Mouse (Mus musculus) lung, embryonic 16.5 days (tissue): Measurements from ENCODE around the gene Rbm6. TPM values are rescaled to one million over a fixed set of nuclear protein-coding genes. Genes with fewer than 3 reads are reported as not detected.

Source experiments
- ATAC-seq: fragments of 200-750 bp; cut with Nextera tagmentation; 2 replicates; pipeline ENCODE4 v1.8.0; 2017; ENCODE audit warnings: low read depth, mild to moderate bottlenecking, moderate library complexity
- H3K27ac ChIP-seq: fragments of 300-500 bp; sonication (generic); 2 replicates; pipeline ENCODE4 v1.5.1; 2014; ENCODE audit warnings: mild to moderate bottlenecking, control low read depth, low read length
- H3K27me3 ChIP-seq: fragments of 300-500 bp; sonication (generic); 2 replicates; pipeline ENCODE4 v1.6.1; 2014; ENCODE audit warnings: low read depth, low read length, mixed read lengths; ENCODE audit not compliant: control insufficient read depth, insufficient read depth
- H3K36me3 ChIP-seq: fragments of 300-500 bp; sonication (generic); 2 replicates; pipeline ENCODE4 v1.6.1; 2014; ENCODE audit warnings: low read length; ENCODE audit not compliant: control insufficient read depth, insufficient read depth
- H3K4me1 ChIP-seq: fragments of 300-500 bp; sonication (generic); replicated peaks from 2 replicates; pipeline ENCODE4 v1.6.1; 2014; ENCODE audit warnings: low read length, mixed read lengths; ENCODE audit not compliant: control insufficient read depth, insufficient read depth
- H3K4me2 ChIP-seq: fragments of 300-500 bp; sonication (generic); 2 replicates; pipeline ENCODE4 v1.6.1; 2014; ENCODE audit warnings: low read depth, low read length, control low read depth
- H3K4me3 ChIP-seq: fragments of 300-500 bp; sonication (generic); 2 replicates; pipeline ENCODE4 v1.5.1; 2014; ENCODE audit warnings: mild to moderate bottlenecking, low read length, control low read depth
- H3K9ac ChIP-seq: fragments of 300-500 bp; sonication (generic); 2 replicates; pipeline ENCODE4 v1.6.1; 2014; ENCODE audit warnings: low read length, control low read depth
- H3K9me3 ChIP-seq: fragments of 300-500 bp; sonication (generic); 2 replicates; pipeline ENCODE4 v1.6.1; 2016; ENCODE audit warnings: low read length; ENCODE audit not compliant: control insufficient read depth
- WGBS: fragments of 180-500 bp; shearing (Covaris S2); extraction: QIAGEN DNeasy Blood & Tissue Kit; methylation state at CpG from one replicate; pipeline ENCODE4 v1.1.7; 2014; 5-methylcytosine and 5-hydroxymethylcytosine counted together
- polyA plus RNA-seq: library from polyadenylated mRNA; unstranded; fragments of >200 nt; fragmentation: Nextera tagmentation; extraction: Ambion mirVana; gene quantifications from 2 replicates; pipeline ENCODE4 v1.2.1, GENCODE M21; 2015

Gene Rbm6
- polyA plus RNA-seq, 1 experiment from 2014 or later = 70.2 TPM

DNA sequence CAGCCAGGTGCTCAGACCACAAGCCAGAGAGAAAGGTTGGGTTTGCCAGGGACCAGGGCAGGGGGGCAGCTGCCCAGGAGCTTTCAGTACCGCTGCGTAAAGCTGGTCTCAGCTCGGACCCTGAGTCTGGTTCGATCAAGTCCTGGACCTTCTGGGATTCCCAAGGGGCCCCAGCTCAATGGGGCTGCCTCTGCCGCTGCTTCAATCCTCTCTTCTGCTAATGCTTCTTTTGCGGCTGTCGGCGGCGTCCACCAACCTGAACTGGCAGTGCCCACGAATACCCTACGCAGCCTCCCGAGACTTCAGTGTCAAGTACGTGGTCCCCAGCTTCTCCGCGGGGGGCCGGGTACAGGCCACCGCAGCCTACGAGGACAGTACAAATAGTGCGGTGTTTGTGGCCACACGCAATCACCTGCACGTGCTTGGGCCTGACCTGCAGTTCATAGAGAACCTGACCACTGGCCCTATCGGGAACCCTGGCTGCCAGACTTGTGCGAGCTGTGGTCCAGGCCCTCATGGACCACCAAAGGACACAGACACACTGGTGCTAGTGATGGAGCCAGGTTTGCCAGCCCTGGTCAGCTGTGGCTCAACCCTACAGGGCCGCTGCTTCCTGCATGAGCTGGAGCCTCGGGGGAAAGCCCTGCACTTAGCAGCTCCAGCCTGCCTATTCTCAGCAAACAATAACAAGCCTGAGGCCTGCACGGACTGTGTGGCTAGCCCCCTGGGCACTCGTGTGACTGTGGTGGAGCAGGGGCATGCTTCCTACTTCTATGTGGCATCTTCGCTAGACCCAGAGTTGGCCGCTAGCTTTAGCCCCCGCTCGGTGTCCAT, 34.1 kb upstream of the Rbm6 start:
- 41% methylated on average over 31 of the region's 31 CpGs for WGBS
- ATAC-seq = no peak

DNA sequence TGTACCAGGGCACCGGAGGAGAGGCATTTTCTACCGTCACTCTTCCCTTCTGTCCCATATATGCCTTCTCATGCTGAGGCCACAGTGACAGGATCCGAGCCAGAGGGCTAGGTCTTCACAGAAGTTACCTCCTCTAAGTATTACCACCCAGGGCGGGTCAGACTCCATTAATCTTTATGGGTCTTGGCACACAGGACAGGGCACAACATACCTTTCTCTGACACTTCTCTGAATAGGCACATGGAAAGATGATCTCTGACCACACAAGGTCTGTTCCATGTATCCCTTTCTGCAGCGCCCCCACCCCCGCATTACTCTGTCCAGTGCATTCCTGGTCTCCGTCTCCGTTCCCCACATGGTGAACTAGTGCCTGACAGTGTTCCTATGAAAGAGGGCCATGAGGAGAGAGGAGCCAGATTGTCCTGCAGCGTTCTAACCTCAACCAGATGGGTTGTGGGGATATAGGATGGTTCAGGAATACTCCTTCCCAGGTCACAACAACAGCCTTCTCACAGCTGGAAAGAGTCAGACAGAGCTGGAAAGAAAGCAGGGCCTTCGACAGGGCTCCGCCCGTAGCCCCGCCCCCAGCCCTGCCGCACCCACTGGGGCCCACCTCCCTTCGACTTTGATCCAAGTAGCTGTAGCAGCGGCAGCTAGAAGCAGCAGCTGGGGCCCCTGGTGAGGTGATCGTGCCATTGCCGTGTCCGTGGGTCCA, 33.4 kb upstream of the Rbm6 start, which contains the start of gene Mst1r:
Gene Mst1r, plus strand, starts transcription at position 622 of the 715 bp plus-strand sequence.
- Histone ChIP-seq H3K9me3 (no peaks in the 10 kb centered on the region), H3K4me2 (peak within 1 kb of the TSS; percentile 69), H3K27me3 (no peaks in the 10 kb centered on the region), H3K27ac (peak within 1 kb of the TSS; percentile 43; the same call in 1 of the 2 replicates), H3K4me1 (peaks cover 23% of the 10 kb centered on the region), H3K4me3 (peak within 1 kb of the TSS; percentile 48), H3K36me3 (no peaks in the 10 kb centered on the region), H3K9ac (peak within 1 kb of the TSS; percentile 66)
- 18% methylated on average over 19 of the region's 19 CpGs for WGBS
- peak; percentile 89 for ATAC-seq

More for the DNA sequence above, 34.1 kb upstream of the Rbm6 start:
- H3K4me1 ChIP-seq = peaks cover 23% of the 10 kb centered on the region
- H3K4me2 ChIP-seq = peak overlapping the region; percentile 69
- H3K9me3 ChIP-seq = no peaks in the 10 kb centered on the region
- peak overlapping the region; percentile 37; the same call in 1 of the 2 replicates for H3K27ac ChIP-seq
- peak overlapping the region; percentile 48 for H3K4me3 ChIP-seq
- no peaks in the 10 kb centered on the region for H3K36me3 ChIP-seq
- peak overlapping the region; percentile 66 for H3K9ac ChIP-seq
- no peaks in the 10 kb centered on the region for H3K27me3 ChIP-seq

DNA sequence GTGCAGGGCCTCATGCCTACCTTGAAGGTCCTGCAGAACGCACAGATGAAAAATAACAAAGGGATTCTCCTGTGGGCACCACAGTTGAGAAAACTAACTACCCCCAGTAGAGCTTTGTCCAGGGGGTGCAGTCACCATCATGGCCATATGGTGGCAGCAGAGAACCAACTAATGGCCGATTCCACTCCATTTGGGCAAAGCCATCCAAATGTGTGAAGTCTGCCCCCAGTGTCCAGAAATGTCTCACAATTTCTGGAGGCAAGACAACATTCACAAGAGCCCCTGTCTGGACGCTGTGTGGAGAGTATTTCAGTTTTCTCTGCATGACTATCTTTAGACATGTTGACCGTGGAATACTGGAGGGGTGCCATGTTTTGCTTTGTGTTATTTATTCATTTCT, 31.7 kb upstream of the Rbm6 start:
- peak; percentile 56 for ATAC-seq
- H3K4me2 ChIP-seq = no peak overlapping the region
- no peak overlapping the region for H3K4me3 ChIP-seq
- H3K27ac ChIP-seq = no peak overlapping the region
- 0 out of 2 replicates have a peak, but pooled peaks cover 4% of the 10 kb centered on the region for H3K36me3 ChIP-seq
- WGBS = 3% methylated on average over 4 of the region's 4 CpGs
- no peaks in the 10 kb centered on the region for H3K9me3 ChIP-seq
- H3K4me1 ChIP-seq = peaks cover 23% of the 10 kb centered on the region
- H3K9ac ChIP-seq = no peak overlapping the region
- peaks cover 5% of the 10 kb centered on the region; the same call in 1 of the 2 replicates for H3K27me3 ChIP-seq

DNA sequence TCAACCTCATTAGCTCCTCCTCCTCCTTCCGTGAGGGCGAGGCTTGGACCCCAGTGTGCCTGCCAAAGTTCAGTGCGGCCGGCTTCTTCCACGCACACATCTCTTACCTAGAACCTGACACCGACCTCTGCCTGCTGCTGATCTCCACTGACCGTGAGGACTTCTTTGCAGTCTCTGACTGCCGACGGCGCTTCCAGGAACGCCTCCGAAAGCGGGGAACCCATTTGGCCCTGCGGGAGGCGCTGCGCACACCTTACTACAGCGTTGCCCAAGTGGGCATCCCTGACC, 28.5 kb upstream of the Rbm6 start:
- Histone ChIP-seq H3K4me1 (peaks cover 8% of the 10 kb centered on the region), H3K4me2 (peak overlapping the region; percentile 60), H3K36me3 (0 out of 2 replicates have a peak, but pooled peaks cover 4% of the 10 kb centered on the region), H3K9ac (no peak overlapping the region), H3K4me3 (peak overlapping the region; percentile 35), H3K27me3 (peaks cover 5% of the 10 kb centered on the region; the same call in 1 of the 2 replicates), H3K9me3 (no peaks in the 10 kb centered on the region), H3K27ac (no peak overlapping the region)
- ATAC-seq = no peak
- 24% methylated on average over 17 of the region's 17 CpGs for WGBS

DNA sequence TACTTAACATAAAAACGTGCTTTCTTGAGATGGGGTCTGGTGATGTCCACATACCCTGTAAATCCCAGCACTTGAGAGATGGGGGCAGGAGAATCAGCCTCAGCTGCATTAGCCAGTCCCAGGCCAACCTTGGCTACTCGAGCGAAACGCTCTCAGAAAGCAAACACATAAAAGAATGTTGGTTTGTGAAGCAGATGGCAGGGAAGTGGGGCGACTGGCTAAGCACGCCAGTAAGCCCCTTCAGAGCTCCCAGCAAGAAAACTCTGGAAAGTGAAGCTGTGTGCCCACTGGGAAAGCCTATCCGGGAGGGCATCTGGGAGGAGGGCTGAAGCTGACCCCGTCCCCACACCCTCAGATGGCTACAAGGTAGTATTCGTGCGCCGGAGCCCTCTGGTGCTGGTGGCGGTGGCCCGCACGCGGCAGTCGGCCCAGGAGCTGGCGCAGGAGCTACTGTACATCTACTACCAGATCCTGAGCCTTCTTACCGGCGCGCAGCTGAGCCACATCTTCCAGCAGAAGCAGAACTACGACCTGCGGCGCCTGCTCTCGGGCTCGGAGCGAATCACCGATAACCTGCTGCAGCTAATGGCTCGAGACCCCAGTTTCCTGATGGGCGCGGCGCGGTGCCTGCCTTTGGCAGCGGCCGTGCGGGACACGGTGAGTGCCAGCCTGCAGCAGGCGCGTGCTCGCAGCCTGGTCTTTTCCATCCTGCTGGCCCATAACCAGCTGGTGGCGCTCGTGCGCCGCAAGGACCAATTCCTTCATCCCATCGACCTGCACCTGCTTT, 28.0 kb upstream of the Rbm6 start:
- H3K4me2 ChIP-seq = peak overlapping the region; percentile 60
- H3K27ac ChIP-seq = no peak overlapping the region
- peaks cover 2% of the 10 kb centered on the region; the same call in 1 of the 2 replicates for H3K4me1 ChIP-seq
- H3K27me3 ChIP-seq = peaks cover 5% of the 10 kb centered on the region; the same call in 1 of the 2 replicates
- ATAC-seq = peak; percentile 56
- H3K36me3 ChIP-seq = 0 out of 2 replicates have a peak, but pooled peaks cover 4% of the 10 kb centered on the region
- 10% methylated on average over 44 of the region's 44 CpGs for WGBS
- peak overlapping the region; percentile 27 for H3K9ac ChIP-seq
- peak overlapping the region; percentile 35 for H3K4me3 ChIP-seq
- no peaks in the 10 kb centered on the region for H3K9me3 ChIP-seq

DNA sequence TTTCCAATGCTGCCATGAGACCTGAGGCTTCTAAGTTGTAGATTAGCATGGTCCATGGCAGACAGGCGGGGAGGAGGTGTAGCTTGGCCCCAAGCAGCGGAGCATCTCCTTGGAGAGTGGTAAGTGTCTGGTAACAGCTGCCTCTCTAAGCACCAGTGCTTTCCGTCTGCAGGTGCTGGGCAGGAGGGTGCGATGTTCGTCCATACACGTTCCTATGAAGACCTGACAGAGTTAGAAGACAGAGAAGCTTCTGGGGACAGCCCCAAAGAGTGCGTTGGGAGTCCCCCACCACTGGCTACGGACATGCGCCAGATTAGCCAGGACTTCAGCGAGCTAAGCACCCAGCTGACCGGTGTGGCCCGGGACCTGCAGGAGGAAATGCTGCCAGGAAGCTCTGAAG, 26.8 kb upstream of the Rbm6 start:
- Histone ChIP-seq H3K9me3 (no peaks in the 10 kb centered on the region), H3K27ac (no peak overlapping the region), H3K4me3 (no peak overlapping the region), H3K4me2 (no peak overlapping the region), H3K27me3 (peaks cover 5% of the 10 kb centered on the region; the same call in 1 of the 2 replicates), H3K36me3 (0 out of 2 replicates have a peak, but pooled peaks cover 4% of the 10 kb centered on the region), H3K4me1 (0 out of 2 replicates have a peak, but pooled peaks cover under 1% of the 10 kb centered on the region), H3K9ac (no peak overlapping the region)
- 71% methylated on average over 12 of the region's 12 CpGs for WGBS
- no peak for ATAC-seq

DNA sequence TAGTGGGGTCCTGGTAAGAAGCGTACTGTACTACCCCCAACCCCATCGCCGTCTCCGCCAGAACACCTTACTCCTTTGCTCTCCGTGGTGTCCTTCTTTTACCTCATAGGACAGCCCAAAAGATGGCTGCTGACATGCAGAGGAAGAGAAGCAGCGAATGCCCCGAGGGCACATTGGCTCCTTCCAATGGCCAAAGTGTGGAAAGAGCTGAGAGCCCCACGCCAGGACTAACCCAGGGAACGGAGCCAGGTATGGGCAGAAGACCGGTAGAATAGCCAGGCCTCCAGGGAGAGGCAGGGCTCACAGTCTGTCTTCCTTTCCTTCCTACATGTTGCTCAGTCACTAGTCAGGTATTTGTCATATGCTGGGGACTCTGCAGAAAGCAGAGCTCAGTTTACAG, 25.5 kb upstream of the Rbm6 start:
- Histone ChIP-seq H3K4me3 (no peak overlapping the region), H3K27me3 (peaks cover 5% of the 10 kb centered on the region; the same call in 1 of the 2 replicates), H3K9me3 (no peaks in the 10 kb centered on the region), H3K4me2 (no peak overlapping the region), H3K9ac (no peak overlapping the region), H3K4me1 (no peaks in the 10 kb centered on the region), H3K36me3 (0 out of 2 replicates have a peak, but pooled peaks cover 4% of the 10 kb centered on the region), H3K27ac (no peak overlapping the region)
- 87% methylated on average over 10 of the region's 10 CpGs for WGBS
- ATAC-seq = no peak

DNA sequence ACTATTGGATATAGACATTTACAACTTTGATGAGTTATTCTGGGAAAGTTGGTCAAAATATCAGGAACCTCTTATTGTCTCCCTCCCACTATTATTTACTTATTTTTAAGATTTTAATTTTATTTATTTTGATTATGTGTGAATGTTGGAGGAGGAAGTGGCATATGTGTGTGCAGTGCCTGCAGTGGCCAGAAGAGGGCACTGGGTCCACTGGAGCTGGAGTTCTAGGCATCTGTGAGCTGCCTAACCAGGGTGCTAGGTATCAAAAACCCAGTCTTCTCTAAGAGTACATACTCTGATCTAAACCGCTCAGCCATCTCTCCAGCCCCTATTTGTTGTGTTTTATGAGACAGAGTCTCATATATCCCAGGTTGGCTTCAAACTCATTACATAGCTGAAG, 18.0 kb upstream of the Rbm6 start:
- Histone ChIP-seq H3K4me1 (peaks cover 14% of the 10 kb centered on the region), H3K27ac (no peak overlapping the region), H3K4me3 (no peak overlapping the region), H3K9me3 (no peaks in the 10 kb centered on the region), H3K9ac (no peak overlapping the region), H3K36me3 (no peaks in the 10 kb centered on the region), H3K4me2 (no peak overlapping the region), H3K27me3 (peaks cover 3% of the 10 kb centered on the region; the same call in 1 of the 2 replicates)
- ATAC-seq = no peak
- 100% methylated on average over 1 of the region's 1 CpGs for WGBS
